Mouse (Mus musculus) embryo, embryonic 10 days (tissue): Measurements from ENCODE around the gene Nbl1.

Experiments
- DNase-seq: peaks from one replicate; pipeline ENCODE4 v3.0.0-alpha.2; 2015; ENCODE audit warnings: low spot score

The Nbl1 gene

GRCm38 (mm10) chr4:139100326-139100725 lies 7.5 kb upstream of the Nbl1 start:
- no peak for DNase-seq

GRCm38 (mm10) chr4:139096201-139096600 lies 3.4 kb upstream of the Nbl1 start:
- DNase-seq: no peak

GRCm38 (mm10) chr4:139095406-139095805 lies 2.6 kb upstream of the Nbl1 start:
- DNase-seq: no peak

- DNase-seq: no peak
These were observed 370 bp upstream of the Nbl1 start for GRCm38 (mm10) chr4:139093196-139093530.

GRCm38 (mm10) chr4:139091478-139092355 lies 1.1 kb downstream of the Nbl1 start:
- peak; percentile 56 for DNase-seq

GRCm38 (mm10) chr4:139091066-139091465 lies 1.7 kb downstream of the Nbl1 start:
- peak; percentile 25 for DNase-seq

GRCm38 (mm10) chr4:139090303-139090940 lies 2.4 kb downstream of the Nbl1 start:
- DNase-seq: no peak

GRCm38 (mm10) chr4:139088982-139089671 lies 3.7 kb downstream of the Nbl1 start:
- DNase-seq: no peak

GRCm38 (mm10) chr4:139086984-139087383 lies 5.8 kb downstream of the Nbl1 start:
- DNase-seq: no peak

- DNase-seq: peak; percentile 90
These were observed 6.8 kb downstream of the Nbl1 start for GRCm38 (mm10) chr4:139086037-139086436.

- no peak for DNase-seq
These were observed 7.5 kb downstream of the Nbl1 start for GRCm38 (mm10) chr4:139085337-139085736.

- peak; percentile 69 for DNase-seq
These were observed 9.8 kb downstream of the Nbl1 start for GRCm38 (mm10) chr4:139082790-139083564.

- no peak for DNase-seq
These were observed 11.4 kb downstream of the Nbl1 start for GRCm38 (mm10) chr4:139081270-139081931.

- no peak for DNase-seq
These were observed 12.5 kb downstream of the Nbl1 start for GRCm38 (mm10) chr4:139080259-139080658.

GRCm38 (mm10) chr4:139079439-139079838 lies 13.4 kb downstream of the Nbl1 start:
- no peak for DNase-seq

- DNase-seq: no peak
These were observed 14.1 kb downstream of the Nbl1 start for GRCm38 (mm10) chr4:139078726-139079125.

GRCm38 (mm10) chr4:139078313-139078712 lies 14.5 kb downstream of the Nbl1 start:
- DNase-seq: peak; percentile 74

GRCm38 (mm10) chr4:139075915-139076314 lies 16.9 kb downstream of the Nbl1 start:
- no peak for DNase-seq

- DNase-seq: no peak
These were observed 17.6 kb downstream of the Nbl1 start, which contains the start of gene Htr6 for GRCm38 (mm10) chr4:139075041-139075711. TSS of gene Htr6 (minus strand) at chr4:139075570.

- DNase-seq: no peak
These were observed 18.7 kb downstream of the Nbl1 start for GRCm38 (mm10) chr4:139074060-139074459.

GRCm38 (mm10) chr4:139068287-139068686 lies 24.5 kb downstream of the Nbl1 start:
- no peak for DNase-seq
